Mouse (Mus musculus) hindbrain, embryonic 11.5 days (tissue): Measurements from ENCODE around the gene Tnfrsf12a. TPM values are rescaled to one million over a fixed set of nuclear protein-coding genes. Genes with fewer than 3 reads are reported as not detected.

Experiments used
- ATAC-seq: fragments of 200-750 bp; cut with Nextera tagmentation; 2 replicates; pipeline ENCODE4 v1.8.0; 2017; ENCODE audit warnings: mild to moderate bottlenecking, moderate TSS enrichment, moderate library complexity; ENCODE audit not compliant: low FRiP score
- DNase-seq: peaks from one replicate; pipeline ENCODE4 v3.0.0-alpha.2; 2015; ENCODE audit warnings: low spot score
- H3K27ac ChIP-seq: fragments of 300-500 bp; sonication (generic); 2 replicates; pipeline ENCODE4 v1.5.1; 2014; ENCODE audit warnings: mild to moderate bottlenecking, low read depth, low read length
- H3K27me3 ChIP-seq: fragments of 300-500 bp; sonication (generic); 2 replicates; pipeline ENCODE4 v1.6.1; 2014; ENCODE audit warnings: mild to moderate bottlenecking, low read length, moderate library complexity, mixed read lengths; ENCODE audit not compliant: control insufficient read depth, insufficient read depth
- H3K36me3 ChIP-seq: fragments of 300-500 bp; sonication (generic); 2 replicates; pipeline ENCODE4 v1.6.1; 2014; ENCODE audit warnings: mild to moderate bottlenecking, low read length, moderate library complexity, mixed read lengths; ENCODE audit not compliant: control insufficient read depth, insufficient read depth
- H3K4me1 ChIP-seq: fragments of 300-500 bp; sonication (generic); replicated peaks from 2 replicates; pipeline ENCODE4 v1.6.1; 2014; ENCODE audit warnings: low read length, mixed read lengths; ENCODE audit not compliant: control insufficient read depth, insufficient read depth
- H3K4me2 ChIP-seq: fragments of 300-500 bp; sonication (generic); replicated peaks from 2 replicates; pipeline ENCODE4 v1.6.1; 2014; ENCODE audit warnings: mild to moderate bottlenecking, low read depth, low read length
- H3K4me3 ChIP-seq: fragments of 300-500 bp; sonication (generic); 2 replicates; pipeline ENCODE4 v1.5.1; 2014; ENCODE audit warnings: low read depth, low read length
- H3K9ac ChIP-seq: fragments of 300-500 bp; sonication (generic); 2 replicates; pipeline ENCODE4 v1.6.1; 2014; ENCODE audit warnings: low read depth, low read length
- H3K9me3 ChIP-seq: fragments of 300-500 bp; sonication (generic); 2 replicates; pipeline ENCODE4 v1.6.1; 2016; ENCODE audit warnings: low read length; ENCODE audit not compliant: control insufficient read depth
- WGBS: fragments of 180-500 bp; shearing (Covaris S2); extraction: QIAGEN DNeasy Blood & Tissue Kit; methylation state at CpG from one replicate; pipeline ENCODE4 v1.1.7; 2014; 5-methylcytosine and 5-hydroxymethylcytosine counted together
- polyA plus RNA-seq: library from polyadenylated mRNA; unstranded; fragments of >200 nt; fragmentation: Nextera tagmentation; extraction: Ambion mirVana; gene quantifications from 2 replicates; pipeline ENCODE4 v1.2.1, GENCODE M21; 2014

The Tnfrsf12a gene
- polyA plus RNA-seq, 1 experiment from 2014 or later: 1.2 TPM

GRCm38 (mm10) chr17:23675564-23676281 lies 1.5 kb downstream of the Tnfrsf12a start:
- Histone ChIP-seq H3K4me3 (peak overlapping the region; percentile 45), H3K9me3 (no peaks in the 10 kb centered on the region), H3K4me1 (peaks cover 11% of the 10 kb centered on the region), H3K9ac (no peak overlapping the region), H3K27me3 (peaks cover 49% of the 10 kb centered on the region), H3K4me2 (peak overlapping the region; percentile 8; the same call in 1 of the 2 replicates), H3K36me3 (no peaks in the 10 kb centered on the region), H3K27ac (no peak overlapping the region)
- 12% methylated on average over 15 of the region's 15 CpGs for WGBS
- no peak for ATAC-seq
- no peak for DNase-seq

GRCm38 (mm10) chr17:23675127-23675526 lies 2.1 kb downstream of the Tnfrsf12a start:
- 44% methylated on average over 5 of the region's 5 CpGs for WGBS

GRCm38 (mm10) chr17:23674271-23674952 lies 2.9 kb downstream of the Tnfrsf12a start:
- no peak for DNase-seq
- Histone ChIP-seq H3K9me3 (no peaks in the 10 kb centered on the region), H3K4me2 (peak overlapping the region; percentile 79), H3K4me1 (peaks cover 11% of the 10 kb centered on the region), H3K9ac (peak overlapping the region; percentile 66), H3K27me3 (peaks cover 36% of the 10 kb centered on the region), H3K27ac (no peak overlapping the region), H3K36me3 (no peaks in the 10 kb centered on the region), H3K4me3 (peak overlapping the region; percentile 64)
- 47% methylated on average over 9 of the region's 9 CpGs for WGBS
- ATAC-seq: no peak; the same call in 1 of the 2 replicates

More at GRCm38 (mm10) chr17:23675127-23675526, 2.1 kb downstream of the Tnfrsf12a start:
- Histone ChIP-seq H3K4me1 (peaks cover 11% of the 10 kb centered on the region), H3K9me3 (no peaks in the 10 kb centered on the region), H3K9ac (no peak overlapping the region), H3K27ac (no peak overlapping the region), H3K4me3 (no peak overlapping the region), H3K36me3 (no peaks in the 10 kb centered on the region), H3K4me2 (no peak overlapping the region), H3K27me3 (peaks cover 43% of the 10 kb centered on the region)
- DNase-seq (no peak), ATAC-seq (no peak)

- Histone ChIP-seq H3K27me3 (peaks cover 27% of the 10 kb centered on the region), H3K9me3 (no peaks in the 10 kb centered on the region), H3K4me1 (peaks cover 11% of the 10 kb centered on the region), H3K36me3 (peaks cover 3% of the 10 kb centered on the region; the same call in 1 of the 2 replicates), H3K4me3 (peak within 1 kb of the TSS; percentile 64), H3K27ac (0 out of 2 replicates have a peak within 1 kb of the TSS, but pooled peaks have one; percentile 58), H3K9ac (peak within 1 kb of the TSS; percentile 66), H3K4me2 (peak within 1 kb of the TSS; percentile 79)
- peak; percentile 92 for ATAC-seq
- peak; percentile 92 for DNase-seq
- WGBS: under 1% methylated on average over 45 of the region's 45 CpGs
Measured at GRCm38 (mm10) chr17:23673424-23674073, 3.7 kb downstream of the Tnfrsf12a start, which contains the start of the genes Hcfc1r1 and Thoc6. Gene Hcfc1r1 (plus strand): TSS chr17:23673596. Gene Thoc6 (minus strand): TSS chr17:23673882.

GRCm38 (mm10) chr17:23672761-23673160 lies 4.5 kb downstream of the Tnfrsf12a start:
- Histone ChIP-seq H3K4me1 (peaks cover 11% of the 10 kb centered on the region), H3K36me3 (peaks cover 3% of the 10 kb centered on the region; the same call in 1 of the 2 replicates), H3K27ac (no peak overlapping the region), H3K27me3 (peaks cover 20% of the 10 kb centered on the region), H3K9me3 (no peaks in the 10 kb centered on the region), H3K9ac (no peak overlapping the region), H3K4me3 (peak overlapping the region; percentile 64), H3K4me2 (peak overlapping the region; percentile 79)
- WGBS: 71% methylated on average over 3 of the region's 3 CpGs
- DNase-seq (no peak), ATAC-seq (no peak)

GRCm38 (mm10) chr17:23671519-23671918 lies 5.7 kb downstream of the Tnfrsf12a start:
- Histone ChIP-seq H3K36me3 (peaks cover 3% of the 10 kb centered on the region; the same call in 1 of the 2 replicates), H3K27me3 (peaks cover 13% of the 10 kb centered on the region), H3K9me3 (no peaks in the 10 kb centered on the region), H3K4me1 (peaks cover 8% of the 10 kb centered on the region), H3K4me2 (no peak overlapping the region), H3K9ac (no peak overlapping the region), H3K4me3 (no peak overlapping the region), H3K27ac (no peak overlapping the region)
- no peak for DNase-seq
- ATAC-seq: no peak
- WGBS: 93% methylated on average over 3 of the region's 3 CpGs

- Histone ChIP-seq H3K27me3 (peaks cover 5% of the 10 kb centered on the region), H3K9ac (no peak overlapping the region), H3K9me3 (no peaks in the 10 kb centered on the region), H3K27ac (no peak overlapping the region), H3K36me3 (peaks cover 3% of the 10 kb centered on the region; the same call in 1 of the 2 replicates), H3K4me3 (no peak overlapping the region), H3K4me1 (peaks cover 3% of the 10 kb centered on the region; the same call in 1 of the 2 replicates), H3K4me2 (no peak overlapping the region)
- WGBS: 92% methylated on average over 6 of the region's 7 CpGs
- ATAC-seq (no peak), DNase-seq (no peak)
Measured at GRCm38 (mm10) chr17:23670516-23671074, 6.7 kb downstream of the Tnfrsf12a start.

GRCm38 (mm10) chr17:23665511-23665910 lies 11.8 kb downstream of the Tnfrsf12a start:
- no peak overlapping the region for H3K4me3 ChIP-seq
- no peaks in the 10 kb centered on the region for H3K4me1 ChIP-seq
- H3K9ac ChIP-seq: no peak overlapping the region
- DNase-seq (no peak), ATAC-seq (no peak)
- WGBS: 84% methylated on average over 14 of the region's 14 CpGs
- H3K9me3 ChIP-seq: no peaks in the 10 kb centered on the region
- no peak overlapping the region for H3K4me2 ChIP-seq
- H3K36me3 ChIP-seq: peaks cover 3% of the 10 kb centered on the region; the same call in 1 of the 2 replicates
- H3K27me3 ChIP-seq: peaks cover 12% of the 10 kb centered on the region
- no peak overlapping the region for H3K27ac ChIP-seq
